Mouse (Mus musculus) cerebellum, adult 2 months (tissue): ENCODE data around the gene Cdk5rap3. TPM values are rescaled to one million over a fixed set of nuclear protein-coding genes. Genes with fewer than 3 reads are reported as not detected.
A peak's percentile ranks its signal among the peaks of the same experiment; 100 is the strongest.

Experiments
- DNase-seq, 2 experiments: peaks; one replicate each; pipeline ENCODE4 v3.0.0; 2021
- H3K27ac ChIP-seq: fragments of 200-500 bp; 2 replicates; pipeline ENCODE4 v1.5.1; 2012; ENCODE audit warnings: low read length, control low read depth, inconsistent platforms; ENCODE audit not compliant: insufficient read depth
- H3K27me3 ChIP-seq: fragments of 200-500 bp; 2 replicates; pipeline ENCODE4 v1.6.1; 2012; ENCODE audit warnings: inconsistent platforms, mild to moderate bottlenecking, low read length, moderate library complexity; ENCODE audit not compliant: control insufficient read depth, insufficient read depth
- H3K4me1 ChIP-seq: fragments of 200-500 bp; 2 replicates; pipeline ENCODE4 v1.6.1; 2011; ENCODE audit warnings: low read length; ENCODE audit not compliant: control insufficient read depth, insufficient read depth
- H3K4me3 ChIP-seq: fragments of 200-500 bp; replicated peaks from 2 replicates; pipeline ENCODE3; 2011; ENCODE audit warnings: mild to moderate bottlenecking, low read depth, low read length, control low read depth; ENCODE audit not compliant: insufficient read depth
- CTCF ChIP-seq: fragments of 200-500 bp; IDR thresholded peaks from 2 replicates; pipeline ENCODE4 v1.5.1; 2011; ENCODE audit warnings: low read depth, mild to moderate bottlenecking, control low read depth, low read length, moderate library complexity, borderline replicate concordance; ENCODE audit not compliant: insufficient read depth
- POLR2A ChIP-seq: fragments of 200-500 bp; IDR thresholded peaks from 2 replicates; pipeline ENCODE4 v1.6.1; 2011; ENCODE audit warnings: low read length, control low read depth, borderline replicate concordance; ENCODE audit not compliant: insufficient read depth
- WGBS: fragments of 180-500 bp; shearing (Covaris S2); methylation state at CpG from one replicate; pipeline ENCODE4 v1.1.7; 2018; 5-methylcytosine and 5-hydroxymethylcytosine counted together
- polyA plus RNA-seq: library from polyadenylated mRNA; depleted of rRNA; stranded (reverse); fragments of >200 nt; gene quantifications from 2 replicates; pipeline ENCODE4 v1.2.3, GENCODE M21; 2012; rRNA removed

The Cdk5rap3 gene
- polyA plus RNA-seq, 1 experiment, result 40.7 TPM

DNA sequence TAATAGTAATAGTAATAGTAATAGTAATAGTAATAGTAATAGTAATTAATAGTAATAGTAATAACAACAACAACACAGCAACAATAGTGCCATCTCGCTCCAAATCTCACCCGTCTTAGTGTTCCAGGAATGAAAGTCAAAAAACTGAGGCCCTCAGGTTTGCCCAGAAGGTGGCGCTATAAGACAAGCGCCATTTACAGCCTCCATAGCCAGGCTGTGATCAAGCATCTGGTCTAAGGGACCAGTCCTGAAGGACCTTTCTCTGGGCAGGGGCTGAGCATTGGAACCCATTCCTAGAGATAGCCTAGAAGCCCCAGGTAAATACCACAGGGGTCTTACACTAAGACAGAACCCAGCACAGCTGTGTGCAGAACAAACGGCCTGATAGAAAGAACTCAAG lies 49.1 kb downstream of the Cdk5rap3 start:
- DNase-seq, result peak; percentile 64 to 74
- H3K4me1 ChIP-seq, result peaks cover 6% of the 10 kb centered on the region
- H3K27me3 ChIP-seq, result no peaks in the 10 kb centered on the region
- no peak overlapping the region for H3K4me3 ChIP-seq
- TF ChIP-seq POLR2A (no peak), CTCF (peak; percentile 88)
- no peak overlapping the region for H3K27ac ChIP-seq
- 9% methylated on average over 5 of the region's 5 CpGs for WGBS

DNA sequence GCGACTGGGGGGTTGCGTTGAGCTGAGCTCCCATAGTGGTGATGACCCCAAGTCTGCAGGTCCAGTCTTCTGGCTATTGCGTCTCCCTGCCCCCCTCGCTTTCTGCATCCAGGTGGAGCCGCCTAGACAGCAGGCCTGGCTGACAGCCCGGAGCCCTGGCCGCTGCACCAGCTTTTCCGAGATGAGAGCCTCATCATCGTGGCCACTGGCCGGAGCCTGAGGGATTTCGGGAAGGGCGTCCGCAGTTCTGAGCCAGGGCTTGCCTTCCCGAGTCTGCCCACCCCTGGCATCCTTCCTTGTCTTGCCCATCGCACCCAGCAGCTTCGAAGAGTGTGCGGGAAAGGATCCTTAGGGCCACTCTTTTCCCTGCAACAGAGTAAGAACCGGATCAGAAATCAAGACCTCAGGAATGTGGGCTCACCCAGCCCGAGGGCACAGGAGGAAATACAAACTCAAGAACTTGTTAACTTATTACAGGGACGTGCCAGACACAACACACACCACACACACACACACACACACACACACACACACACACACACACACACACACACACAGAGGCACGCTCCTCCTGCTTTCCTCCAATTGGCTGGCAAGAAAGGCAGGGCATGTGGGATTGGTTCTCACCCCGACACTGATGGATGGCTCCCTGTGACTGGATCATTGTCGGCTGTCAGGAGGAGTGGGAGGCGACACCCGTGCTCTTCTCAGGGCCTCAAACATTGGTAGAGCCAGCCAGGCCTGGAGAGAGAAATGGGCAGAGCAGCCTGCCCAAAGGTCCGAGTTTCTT lies 52.9 kb downstream of the Cdk5rap3 start:
- no peaks in the 10 kb centered on the region for H3K27me3 ChIP-seq
- TF ChIP-seq POLR2A, result no peak
- TF ChIP-seq CTCF, result no peak
- WGBS, result 23% methylated on average over 26 of the region's 26 CpGs
- peaks cover 14% of the 10 kb centered on the region for H3K4me1 ChIP-seq
- H3K4me3 ChIP-seq, result no peak overlapping the region
- no peak overlapping the region for H3K27ac ChIP-seq
- peak; percentile 55 to 60 for DNase-seq

DNA sequence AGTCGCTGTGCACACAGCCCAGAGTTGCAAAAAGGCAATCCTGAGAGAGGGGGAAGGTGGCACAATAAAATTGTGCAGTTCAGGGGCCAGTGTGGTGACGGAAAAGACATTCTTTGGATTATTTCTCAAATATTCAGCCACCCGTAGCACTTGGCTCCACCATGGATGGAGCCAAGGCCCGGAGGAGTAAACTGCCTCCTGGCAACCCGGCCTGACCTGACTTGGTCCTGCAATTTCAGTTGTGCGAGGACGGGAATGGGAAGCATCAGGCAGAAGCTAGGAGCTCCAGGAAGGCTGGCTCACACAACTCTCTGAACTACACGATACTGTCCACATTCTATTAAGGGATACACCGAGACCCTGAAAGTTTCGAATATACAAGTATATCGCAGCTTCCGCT lies 53.8 kb downstream of the Cdk5rap3 start:
- TF ChIP-seq POLR2A (no peak), CTCF (no peak)
- 53% methylated on average over 12 of the region's 12 CpGs for WGBS
- Histone ChIP-seq H3K4me1 (peaks cover 14% of the 10 kb centered on the region), H3K27me3 (no peaks in the 10 kb centered on the region), H3K4me3 (no peak overlapping the region), H3K27ac (no peak overlapping the region)
- DNase-seq, result no peak

DNA sequence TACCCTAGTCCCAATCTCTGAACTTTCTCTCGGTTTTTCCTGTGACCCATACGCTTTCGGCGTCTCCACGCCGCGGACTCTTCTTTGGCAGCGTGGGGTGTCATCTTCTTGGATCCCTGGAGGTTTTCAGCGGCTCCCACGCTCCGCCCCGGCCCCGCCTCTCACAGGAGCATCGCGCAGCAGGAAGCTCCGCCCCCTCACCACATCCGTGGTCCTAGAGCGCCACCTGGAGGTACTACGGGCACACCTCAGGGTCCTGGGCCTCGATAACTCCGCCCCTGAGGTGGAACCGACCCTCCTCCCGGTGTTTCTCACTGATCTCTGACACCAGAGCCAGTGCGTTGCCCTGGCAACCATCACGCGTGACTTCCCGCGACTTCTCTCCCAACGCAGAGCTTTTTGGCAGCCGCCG lies 54.4 kb downstream of the Cdk5rap3 start:
- Histone ChIP-seq H3K27ac (0 out of 2 replicates have a peak overlapping the region, but pooled peaks have one; percentile 5), H3K27me3 (no peaks in the 10 kb centered on the region), H3K4me1 (peaks cover 14% of the 10 kb centered on the region), H3K4me3 (peak overlapping the region; percentile 78)
- under 1% methylated on average over 31 of the region's 31 CpGs for WGBS
- DNase-seq, result peak; percentile 93 to 98
- TF ChIP-seq CTCF (peak; percentile 96), POLR2A (0 out of 2 replicates have a peak, but pooled peaks have one; percentile 26)

DNA sequence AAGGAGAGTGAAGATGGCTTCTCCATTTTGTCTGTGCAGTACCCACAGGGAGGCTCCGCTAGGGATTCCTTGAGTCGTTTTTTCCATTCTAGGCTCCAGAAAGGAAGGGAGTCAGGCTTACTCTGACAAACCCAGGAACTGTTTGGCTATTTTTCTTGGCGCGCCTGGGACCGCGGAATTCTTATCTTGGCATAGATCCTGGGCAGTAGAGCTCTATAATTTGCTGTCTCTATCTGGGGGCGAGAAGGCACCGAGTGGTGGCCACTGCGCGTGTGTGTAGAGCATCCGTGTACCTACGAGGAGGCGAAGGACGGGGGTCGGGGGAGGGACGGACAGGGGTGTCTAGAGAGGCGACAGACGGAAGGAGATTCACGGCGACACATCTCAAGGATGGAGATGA lies 54.9 kb downstream of the Cdk5rap3 start:
- H3K4me3 ChIP-seq, result peak overlapping the region; percentile 78
- H3K27me3 ChIP-seq, result no peaks in the 10 kb centered on the region
- H3K27ac ChIP-seq, result peak overlapping the region; percentile 5; the same call in 1 of the 2 replicates
- TF ChIP-seq POLR2A (no peak), CTCF (no peak)
- H3K4me1 ChIP-seq, result peaks cover 14% of the 10 kb centered on the region
- DNase-seq, result no peak
- WGBS, result under 1% methylated on average over 20 of the region's 20 CpGs

DNA sequence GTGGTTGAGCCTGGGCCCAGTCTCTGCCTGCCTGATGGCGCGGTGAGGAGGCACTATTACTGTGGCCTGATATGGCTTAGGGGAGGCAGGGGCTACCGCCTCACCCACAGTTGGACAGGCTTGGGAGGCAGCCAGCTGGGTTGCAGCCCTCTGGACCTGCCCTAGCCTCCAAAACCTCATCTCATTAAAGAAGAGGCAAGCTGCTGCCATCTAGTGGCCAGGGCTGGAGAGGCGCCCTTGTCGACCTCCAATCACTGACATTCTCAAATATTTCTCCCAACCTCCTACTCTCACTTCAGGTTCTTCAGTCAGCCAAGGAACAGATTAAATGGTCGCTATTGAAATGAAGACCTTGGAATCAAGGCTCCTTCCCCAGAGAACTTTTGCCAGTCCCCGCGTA lies 55.7 kb downstream of the Cdk5rap3 start:
- Histone ChIP-seq H3K27me3 (no peaks in the 10 kb centered on the region), H3K4me3 (peak overlapping the region; percentile 6), H3K27ac (no peak overlapping the region), H3K4me1 (peaks cover 14% of the 10 kb centered on the region)
- peak; percentile 80 to 86 for DNase-seq
- TF ChIP-seq CTCF, result peak; percentile 89
- no peak for TF ChIP-seq POLR2A
- 8% methylated on average over 8 of the region's 8 CpGs for WGBS

DNA sequence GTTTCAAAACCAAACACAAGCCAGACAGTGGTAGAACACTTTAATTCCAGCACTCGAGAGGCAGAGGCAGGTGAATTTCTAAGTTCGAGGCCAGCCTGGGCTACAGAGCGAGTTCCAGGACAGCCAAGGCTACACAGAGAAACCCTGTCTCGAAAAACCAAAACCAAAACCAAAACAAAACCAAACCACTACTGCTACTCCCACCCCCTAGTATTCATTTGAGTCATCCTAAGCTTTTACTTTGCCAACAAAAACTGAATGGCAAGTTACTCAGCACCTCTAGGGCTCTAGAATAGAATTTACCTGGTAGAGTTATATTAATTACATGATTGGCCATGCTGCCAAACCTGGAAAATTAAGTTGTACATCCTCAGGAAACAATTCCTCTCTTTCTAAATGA lies 56.7 kb downstream of the Cdk5rap3 start:
- WGBS, result 93% methylated on average over 4 of the region's 4 CpGs
- no peak for TF ChIP-seq POLR2A
- no peak for TF ChIP-seq CTCF
- peaks cover 14% of the 10 kb centered on the region for H3K4me1 ChIP-seq
- H3K4me3 ChIP-seq, result no peak overlapping the region
- no peak overlapping the region for H3K27ac ChIP-seq
- DNase-seq, result no peak
- no peaks in the 10 kb centered on the region for H3K27me3 ChIP-seq

DNA sequence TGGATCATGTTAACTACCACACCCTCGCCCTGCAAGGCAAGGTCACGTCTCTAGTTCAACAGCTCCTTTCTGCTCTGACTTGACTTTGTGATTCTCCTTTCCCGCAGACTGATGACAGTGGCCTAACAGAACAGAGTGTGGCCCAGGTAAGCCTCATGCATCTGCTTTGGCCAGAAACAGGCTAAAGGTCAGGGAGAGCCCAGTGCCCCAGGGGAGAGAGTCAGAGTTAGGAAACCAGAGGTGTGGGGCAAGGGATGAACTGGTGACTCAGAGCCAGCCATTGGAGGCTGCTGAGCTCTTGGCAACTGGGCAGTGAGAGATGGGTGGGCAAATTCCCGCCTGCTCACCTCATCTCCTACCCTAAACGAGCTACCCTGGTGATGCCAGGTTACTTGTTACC lies 58.9 kb downstream of the Cdk5rap3 start:
- WGBS, result 83% methylated on average over 5 of the region's 5 CpGs
- TF ChIP-seq POLR2A (no peak), CTCF (no peak)
- H3K27ac ChIP-seq, result no peak overlapping the region

More for the DNA sequence above, 58.9 kb downstream of the Cdk5rap3 start:
- no peak overlapping the region for H3K4me3 ChIP-seq
- peaks cover 8% of the 10 kb centered on the region; the same call in 1 of the 2 replicates for H3K4me1 ChIP-seq
- H3K27me3 ChIP-seq, result no peaks in the 10 kb centered on the region
- DNase-seq, result no peak

Other genes starting within 250 kb of the Cdk5rap3 start
- gene Snx11, start 138.9 kb downstream of the Cdk5rap3 start, polyA plus RNA-seq, result 38.5 and 38.9 TPM in 2 replicates
- gene Cbx1, start 127.4 kb downstream of the Cdk5rap3 start, polyA plus RNA-seq, result 37.9 and 40.7 TPM in 2 replicates
- gene Nfe2l1, start 86.5 kb downstream of the Cdk5rap3 start, polyA plus RNA-seq, result 183 and 215 TPM in 2 replicates
- 9.5 and 10.9 TPM in 2 replicates for gene Copz2, start 66.6 kb downstream of the Cdk5rap3 start, polyA plus RNA-seq
- not detected in 2 replicates for gene Prr15l, start 11.6 kb upstream of the Cdk5rap3 start, polyA plus RNA-seq
- gene Pnpo, start 27.5 kb upstream of the Cdk5rap3 start, polyA plus RNA-seq, result 55.4 and 59.5 TPM in 2 replicates
- gene Sp2, start 66.5 kb upstream of the Cdk5rap3 start, polyA plus RNA-seq, result 15.4 and 18.4 TPM in 2 replicates
- gene Sp6, start 96.9 kb upstream of the Cdk5rap3 start, polyA plus RNA-seq, result 1.4 and 2.1 TPM in 2 replicates
- gene Scrn2, start 113.4 kb upstream of the Cdk5rap3 start, polyA plus RNA-seq, result 12.2 and 13.9 TPM in 2 replicates
- gene Lrrc46, start 124.9 kb upstream of the Cdk5rap3 start, polyA plus RNA-seq, result 1.2 and 1.4 TPM in 2 replicates
- 83.5 and 88.5 TPM in 2 replicates for gene Mrpl10, start 125.1 kb upstream of the Cdk5rap3 start, polyA plus RNA-seq
- 25.5 and 26.5 TPM in 2 replicates for gene Osbpl7, start 134.1 kb upstream of the Cdk5rap3 start, polyA plus RNA-seq
- gene Tbx21, start 198.8 kb upstream of the Cdk5rap3 start, polyA plus RNA-seq, result 0.03 TPM in 2 replicates
- 94.3 and 97.7 TPM in 2 replicates for gene Tbkbp1, start 235.0 kb upstream of the Cdk5rap3 start, polyA plus RNA-seq